Mouse (Mus musculus) intestine, postnatal 0 days (tissue): ENCODE data around the gene Areg. TPM values are rescaled to one million over a fixed set of nuclear protein-coding genes. Genes with fewer than 3 reads are reported as not detected.
A peak's percentile ranks its signal among the peaks of the same experiment; 100 is the strongest.

Experiments
- ATAC-seq: fragments of 200-750 bp; cut with Nextera tagmentation; 2 replicates; pipeline ENCODE4 v1.8.0; 2017; ENCODE audit warnings: mild to moderate bottlenecking, moderate TSS enrichment, moderate library complexity
- H3K27ac ChIP-seq: fragments of 300-500 bp; sonication (generic); 2 replicates; pipeline ENCODE4 v1.5.1; 2014; ENCODE audit warnings: mild to moderate bottlenecking, low read depth, low read length, moderate library complexity
- H3K27me3 ChIP-seq: fragments of 300-500 bp; sonication (generic); replicated peaks from 2 replicates; pipeline ENCODE4 v1.6.1; 2014; ENCODE audit warnings: low read length, mixed read lengths; ENCODE audit not compliant: control insufficient read depth, insufficient read depth
- H3K36me3 ChIP-seq: fragments of 300-500 bp; sonication (generic); 2 replicates; pipeline ENCODE4 v1.6.1; 2014; ENCODE audit warnings: mild to moderate bottlenecking, moderate library complexity; ENCODE audit not compliant: control insufficient read depth, insufficient read depth
- H3K4me1 ChIP-seq: fragments of 300-500 bp; sonication (generic); replicated peaks from 2 replicates; pipeline ENCODE4 v1.6.1; 2014; ENCODE audit warnings: antibody characterized with exemption, low read length, mixed read lengths; ENCODE audit not compliant: control insufficient read depth, insufficient read depth
- H3K4me2 ChIP-seq: fragments of 300-500 bp; sonication (generic); replicated peaks from 2 replicates; pipeline ENCODE4 v1.6.1; 2014; ENCODE audit warnings: low read depth, mild to moderate bottlenecking, moderate library complexity
- H3K4me3 ChIP-seq: fragments of 300-500 bp; sonication (generic); 2 replicates; pipeline ENCODE4 v1.5.1; 2014; ENCODE audit warnings: low read depth, low read length
- H3K9ac ChIP-seq: fragments of 300-500 bp; sonication (generic); 2 replicates; pipeline ENCODE4 v1.6.1; 2014; ENCODE audit warnings: mild to moderate bottlenecking, low read depth, low read length
- H3K9me3 ChIP-seq: fragments of 300-500 bp; sonication (generic); 2 replicates; pipeline ENCODE4 v1.6.1; 2016; ENCODE audit warnings: mixed run types; ENCODE audit not compliant: control insufficient read depth
- CTCF ChIP-seq: sonication (generic); IDR thresholded peaks from 2 replicates; pipeline ENCODE4 v1.5.1; 2016; ENCODE audit warnings: low read depth, mild to moderate bottlenecking, control low read depth, antibody characterized with exemption, moderate library complexity
- WGBS: fragments of 180-500 bp; shearing (Covaris S2); extraction: QIAGEN DNeasy Blood & Tissue Kit; methylation state at CpG from one replicate; pipeline ENCODE4 v1.1.7; 2014; 5-methylcytosine and 5-hydroxymethylcytosine counted together
- polyA plus RNA-seq: library from polyadenylated mRNA; unstranded; fragments of >200 nt; fragmentation: Nextera tagmentation; extraction: Ambion mirVana; gene quantifications from 2 replicates; pipeline ENCODE4 v1.2.1, GENCODE M21; 2015

Areg gene
- polyA plus RNA-seq, 1 experiment from 2014 or later = 7.5 TPM

- Histone ChIP-seq H3K4me1 (no peaks in the 10 kb centered on the region), H3K9ac (no peak overlapping the region), H3K4me3 (no peak overlapping the region), H3K27ac (peak overlapping the region; percentile 17; the same call in 1 of the 2 replicates), H3K36me3 (no peaks in the 10 kb centered on the region), H3K9me3 (no peaks in the 10 kb centered on the region), H3K27me3 (no peaks in the 10 kb centered on the region), H3K4me2 (no peak overlapping the region)
- WGBS = 38% methylated on average over 6 of the region's 6 CpGs
- no peak for TF ChIP-seq CTCF
- peak; percentile 98 for ATAC-seq
Observed at GRCm38 (mm10) chr5:91110023-91110670, 29.3 kb upstream of the Areg start.

GRCm38 (mm10) chr5:91111019-91111418, 28.4 kb upstream of the Areg start:
- WGBS = 88% methylated on average over 8 of the region's 8 CpGs
- Histone ChIP-seq H3K36me3 (no peaks in the 10 kb centered on the region), H3K4me1 (no peaks in the 10 kb centered on the region), H3K9ac (no peak overlapping the region), H3K9me3 (no peaks in the 10 kb centered on the region), H3K4me3 (no peak overlapping the region), H3K27me3 (no peaks in the 10 kb centered on the region), H3K4me2 (no peak overlapping the region), H3K27ac (no peak overlapping the region)
- no peak for ATAC-seq
- TF ChIP-seq CTCF = no peak

GRCm38 (mm10) chr5:91113967-91114366, 25.4 kb upstream of the Areg start:
- no peaks in the 10 kb centered on the region for H3K27me3 ChIP-seq
- H3K9me3 ChIP-seq = no peaks in the 10 kb centered on the region
- ATAC-seq = no peak
- no peak overlapping the region for H3K4me2 ChIP-seq
- H3K27ac ChIP-seq = no peak overlapping the region
- 76% methylated on average over 2 of the region's 2 CpGs for WGBS
- H3K4me1 ChIP-seq = no peaks in the 10 kb centered on the region
- no peaks in the 10 kb centered on the region for H3K36me3 ChIP-seq
- no peak overlapping the region for H3K9ac ChIP-seq
- H3K4me3 ChIP-seq = no peak overlapping the region
- no peak for TF ChIP-seq CTCF

GRCm38 (mm10) chr5:91114574-91114973, 24.8 kb upstream of the Areg start:
- H3K36me3 ChIP-seq = no peaks in the 10 kb centered on the region
- no peak overlapping the region for H3K4me2 ChIP-seq
- H3K9ac ChIP-seq = no peak overlapping the region
- WGBS = 94% methylated on average over 1 of the region's 1 CpGs
- no peak overlapping the region for H3K4me3 ChIP-seq
- no peaks in the 10 kb centered on the region for H3K9me3 ChIP-seq
- TF ChIP-seq CTCF = no peak
- no peak for ATAC-seq
- H3K27me3 ChIP-seq = no peaks in the 10 kb centered on the region
- H3K4me1 ChIP-seq = no peaks in the 10 kb centered on the region
- no peak overlapping the region for H3K27ac ChIP-seq

GRCm38 (mm10) chr5:91118618-91119017, 20.8 kb upstream of the Areg start:
- H3K4me1 ChIP-seq = no peaks in the 10 kb centered on the region
- no peak overlapping the region for H3K9ac ChIP-seq
- no peaks in the 10 kb centered on the region for H3K27me3 ChIP-seq
- no peak for ATAC-seq
- no peaks in the 10 kb centered on the region for H3K36me3 ChIP-seq
- no peak overlapping the region for H3K27ac ChIP-seq
- H3K9me3 ChIP-seq = no peaks in the 10 kb centered on the region
- no peak overlapping the region for H3K4me2 ChIP-seq
- TF ChIP-seq CTCF = no peak
- H3K4me3 ChIP-seq = no peak overlapping the region

GRCm38 (mm10) chr5:91123404-91123803, 16.0 kb upstream of the Areg start:
- H3K4me3 ChIP-seq = no peak overlapping the region
- H3K36me3 ChIP-seq = no peaks in the 10 kb centered on the region
- ATAC-seq = 0 out of 2 replicates have a peak, but pooled peaks have one; percentile 36
- H3K9me3 ChIP-seq = no peaks in the 10 kb centered on the region
- no peaks in the 10 kb centered on the region for H3K4me1 ChIP-seq
- no peaks in the 10 kb centered on the region for H3K27me3 ChIP-seq
- no peak for TF ChIP-seq CTCF
- H3K4me2 ChIP-seq = no peak overlapping the region
- no peak overlapping the region for H3K27ac ChIP-seq
- H3K9ac ChIP-seq = no peak overlapping the region
- WGBS = 59% methylated on average over 4 of the region's 4 CpGs
